Mouse (Mus musculus): Measurements from ENCODE around the gene Cdh4.

Cdh4 gene

DNA sequence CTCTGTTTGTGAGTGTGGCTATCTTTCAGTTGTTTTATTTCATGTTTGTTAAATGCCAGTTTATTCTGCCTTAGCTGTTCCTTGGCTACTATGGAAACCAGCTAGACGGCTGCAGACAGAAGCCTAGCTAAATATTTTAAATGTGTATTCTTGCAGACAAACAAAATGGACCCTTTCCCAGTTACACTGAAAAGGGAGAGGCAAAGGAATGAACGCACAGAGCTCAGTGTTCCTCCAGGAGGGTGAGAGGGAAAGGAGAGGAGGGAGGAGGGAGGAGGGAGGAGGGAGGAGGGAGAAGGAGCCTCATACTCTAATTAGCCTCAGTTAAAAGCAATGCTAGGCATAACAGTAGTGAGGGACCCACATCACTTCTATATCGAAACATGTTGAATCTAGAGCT is 348.5 kb downstream of the Cdh4 start:
- DNase-seq (ENCODE audit: low spot score in 2 of 2) = no peak

DNA sequence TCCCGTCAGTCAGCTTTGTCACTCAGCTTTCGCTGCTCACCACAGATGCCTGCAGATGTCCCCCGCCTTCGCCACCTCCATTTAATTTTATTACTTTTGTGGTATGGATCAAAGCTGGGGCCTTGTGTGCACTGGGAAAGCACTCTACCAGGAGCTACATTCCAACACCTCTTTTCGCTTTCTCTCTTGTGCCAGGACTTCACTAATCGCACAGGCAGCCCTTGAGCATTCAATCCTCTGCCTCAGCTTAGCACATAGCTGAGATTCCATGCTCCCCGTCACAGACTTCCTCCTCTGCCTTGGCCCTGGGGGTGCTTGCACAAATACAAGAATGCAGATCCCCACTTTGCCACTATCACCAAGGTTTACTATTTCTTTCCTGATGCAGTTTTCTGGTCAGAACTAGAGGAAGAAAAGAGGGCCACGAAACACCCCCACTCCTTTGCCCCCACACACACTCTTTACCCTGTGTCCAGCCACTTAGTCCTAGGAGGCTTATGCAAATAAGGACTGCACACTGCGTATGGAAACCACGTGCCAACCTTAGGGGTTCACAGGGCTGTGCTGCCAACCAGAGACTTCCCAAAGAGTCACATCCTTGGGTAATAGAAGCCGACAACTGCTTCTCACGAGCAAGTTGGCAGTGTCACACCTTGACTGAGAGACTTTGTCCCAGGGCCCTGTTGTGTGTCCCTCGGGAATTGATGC is 350.3 kb downstream of the Cdh4 start:
- DNase-seq (ENCODE audit: low spot score in 2 of 2) = no peak

- no peak for DNase-seq (ENCODE audit: low spot score in 2 of 2)
These were observed 352.1 kb downstream of the Cdh4 start for GRCm38 (mm10) chr2:179794354-179794753.

- no peak for DNase-seq (ENCODE audit: low spot score in 2 of 2)
These were observed 353.2 kb downstream of the Cdh4 start for GRCm38 (mm10) chr2:179795452-179795851.

DNA sequence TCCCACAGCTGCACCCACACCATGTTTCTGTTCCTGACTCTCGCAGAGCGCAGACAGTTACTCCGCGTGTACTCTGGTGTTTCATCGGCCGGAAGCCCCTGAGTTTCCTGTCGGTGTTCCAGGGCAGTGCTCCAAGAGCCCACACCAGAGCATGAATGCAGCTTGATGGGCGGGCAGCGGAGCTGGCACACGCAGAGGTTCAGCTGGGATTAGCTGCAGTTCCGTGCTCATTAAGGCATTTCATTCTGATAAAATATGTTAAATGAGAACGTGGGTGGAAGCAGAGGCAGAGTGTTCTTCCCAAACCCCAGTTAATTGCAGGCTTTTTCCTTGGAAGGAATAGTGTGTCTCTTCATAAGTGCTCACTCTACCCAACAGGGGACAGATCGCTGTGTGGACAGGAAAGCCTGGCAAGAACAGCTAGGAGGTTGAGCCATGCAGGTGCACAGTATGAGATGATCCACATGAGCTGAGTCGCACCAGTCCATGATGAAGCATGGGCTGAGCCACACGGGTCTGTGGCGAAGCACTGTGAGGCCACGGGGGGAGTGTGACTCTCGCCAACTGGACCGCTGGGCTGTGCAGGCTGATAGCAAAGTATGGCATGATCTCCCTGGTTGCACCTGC is 357.8 kb downstream of the Cdh4 start:
- DNase-seq (ENCODE audit: low spot score in 2 of 2) = no peak

DNA sequence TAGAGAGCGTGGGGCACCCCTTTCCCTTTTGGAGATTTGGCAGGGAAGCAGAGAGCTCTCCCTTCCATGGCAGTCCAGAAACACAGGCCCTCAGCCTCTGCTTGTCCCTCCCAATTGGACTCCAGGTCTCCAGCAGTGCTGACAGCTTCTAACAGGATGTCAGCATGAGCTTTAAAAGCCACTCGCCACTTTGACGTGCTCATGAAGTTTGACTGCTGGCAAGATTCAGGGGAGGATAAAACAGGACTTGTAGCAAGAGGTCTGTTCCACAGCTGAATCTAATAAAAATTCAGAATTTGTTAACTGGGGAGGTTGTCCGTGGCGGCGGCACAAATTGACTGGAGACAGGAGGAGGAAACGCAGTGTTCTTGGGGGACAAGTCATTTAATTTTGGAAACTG is 358.8 kb downstream of the Cdh4 start:
- no peak for DNase-seq (ENCODE audit: low spot score in 2 of 2)

DNA sequence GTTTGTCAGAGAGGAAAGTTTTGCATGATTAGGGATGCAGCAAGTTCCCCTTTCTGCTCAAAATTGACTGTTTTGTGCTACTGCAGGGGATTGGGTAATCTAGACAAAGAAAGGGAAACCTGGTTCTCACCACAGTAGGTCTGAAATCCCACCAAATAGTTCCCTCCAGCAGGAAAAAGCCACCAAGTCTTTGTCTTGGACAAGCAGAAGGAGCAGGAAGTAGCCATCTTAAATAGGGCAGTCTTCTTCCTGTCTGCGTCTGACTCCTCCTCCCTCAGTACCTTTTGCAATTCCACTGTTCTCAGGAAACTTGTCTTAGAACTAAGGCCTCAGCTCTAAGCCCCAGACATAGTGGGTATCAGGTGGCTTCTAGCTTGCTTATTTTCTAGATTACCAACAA is 360.2 kb downstream of the Cdh4 start:
- DNase-seq (ENCODE audit: low spot score in 2 of 2) = no peak

DNA sequence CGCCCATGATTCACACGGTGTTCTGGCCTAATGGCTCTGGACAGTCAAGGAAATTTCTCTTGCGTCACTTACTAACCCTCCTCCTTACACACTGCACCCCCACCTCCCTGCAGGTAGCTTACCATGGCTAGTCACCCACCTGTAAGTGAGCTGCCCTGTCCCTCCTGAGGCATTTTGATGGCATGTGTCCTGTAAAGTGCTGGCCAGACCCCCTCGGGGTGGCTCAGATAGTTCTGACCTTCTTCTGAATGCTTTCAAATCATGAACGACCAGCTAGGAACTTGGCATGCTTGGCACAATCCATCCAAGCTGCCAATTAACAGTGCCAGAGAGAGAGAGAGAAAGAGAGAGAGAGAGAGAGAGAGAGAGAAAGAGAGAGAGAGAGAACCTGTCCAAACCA is 368.9 kb downstream of the Cdh4 start:
- no peak for DNase-seq (ENCODE audit: low spot score in 2 of 2)

DNA sequence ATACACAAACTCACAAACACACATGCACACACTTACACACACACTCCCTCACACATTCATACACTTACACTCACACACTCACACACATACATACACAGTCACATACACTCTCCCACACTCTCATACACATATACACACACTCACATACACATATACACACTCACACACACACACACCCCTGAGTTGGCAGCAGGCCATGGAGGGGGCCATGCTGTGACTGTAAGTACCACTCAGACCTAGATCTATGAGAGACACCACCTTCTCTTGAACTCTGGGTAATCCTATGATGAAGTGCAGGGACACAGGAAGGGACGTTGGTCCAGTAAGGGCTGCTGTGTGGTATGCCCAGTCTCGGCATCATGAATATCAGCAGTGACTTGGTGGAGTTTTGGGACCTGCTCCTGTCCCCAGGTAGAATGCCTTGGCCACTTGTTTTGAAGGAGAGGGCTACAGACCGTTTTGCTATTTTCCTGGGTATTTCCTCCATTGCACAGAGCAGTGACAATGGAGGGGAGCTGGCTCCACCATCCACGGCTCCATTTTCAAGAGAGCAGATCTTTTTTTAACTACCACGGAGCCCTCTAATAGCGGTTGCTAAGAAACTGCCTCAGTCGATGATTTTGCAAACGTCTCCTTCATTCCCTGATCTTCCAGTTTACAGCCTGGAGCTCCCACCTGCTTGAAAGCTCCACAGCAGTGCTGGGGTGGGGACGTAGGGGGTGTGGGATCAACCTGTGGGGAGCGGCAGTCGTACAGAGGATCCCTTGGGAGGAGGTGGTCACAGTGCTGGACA is 371.0 kb downstream of the Cdh4 start:
- no peak for DNase-seq (ENCODE audit: low spot score in 2 of 2)

DNA sequence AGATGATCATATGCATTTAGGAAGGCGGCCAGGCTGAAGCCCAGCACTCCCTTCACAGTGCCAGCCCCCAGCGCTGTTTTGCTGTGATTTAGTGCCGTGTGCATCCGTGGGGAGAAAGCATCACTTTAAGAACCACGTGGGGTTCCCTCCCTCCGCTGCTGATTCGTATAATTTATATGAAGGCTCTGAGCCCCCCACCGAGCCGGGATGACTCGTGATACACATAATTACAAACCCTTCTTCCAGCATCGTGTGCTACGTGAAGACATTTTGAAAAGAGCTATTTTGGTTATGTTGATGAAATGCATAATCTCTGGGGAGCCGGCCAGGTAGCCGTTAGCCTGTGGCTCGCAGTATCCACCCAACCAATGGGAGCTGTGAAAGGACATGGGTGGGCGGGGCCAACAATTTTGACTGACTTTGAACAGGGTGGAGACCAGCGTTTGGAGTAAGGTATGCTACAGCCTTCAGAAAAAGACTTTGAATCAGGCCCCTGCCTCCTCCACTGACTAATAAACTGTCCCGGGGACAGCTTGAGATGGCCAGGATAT is 382.6 kb downstream of the Cdh4 start:
- DNase-seq (ENCODE audit: low spot score in 2 of 2) = no peak

- DNase-seq (ENCODE audit: low spot score in 2 of 2) = no peak
These were observed 386.7 kb downstream of the Cdh4 start for GRCm38 (mm10) chr2:179828968-179829367.

DNA sequence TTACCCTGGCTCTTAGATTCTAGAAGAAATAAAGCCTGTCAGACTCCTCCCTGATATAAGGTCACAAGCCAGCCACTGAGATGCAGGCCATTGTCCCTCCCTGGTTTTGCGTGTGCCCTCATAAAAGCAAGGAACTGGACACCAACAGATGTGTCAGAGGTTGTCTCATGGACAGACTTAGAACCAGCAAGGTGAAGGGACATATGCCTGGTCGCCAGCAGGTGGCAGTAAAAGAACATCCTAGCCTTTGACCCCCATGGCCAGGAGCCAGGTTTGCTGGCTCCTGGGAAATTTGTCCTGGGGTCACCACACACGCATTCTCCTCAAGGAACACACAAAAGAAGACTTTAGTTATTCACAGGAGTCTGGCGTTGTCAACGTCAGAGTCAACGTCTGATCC is 387.7 kb downstream of the Cdh4 start:
- no peak for DNase-seq (ENCODE audit: low spot score in 2 of 2)

- no peak for DNase-seq (ENCODE audit: low spot score in 2 of 2)
These were observed 392.7 kb downstream of the Cdh4 start for GRCm38 (mm10) chr2:179834892-179835291.

DNA sequence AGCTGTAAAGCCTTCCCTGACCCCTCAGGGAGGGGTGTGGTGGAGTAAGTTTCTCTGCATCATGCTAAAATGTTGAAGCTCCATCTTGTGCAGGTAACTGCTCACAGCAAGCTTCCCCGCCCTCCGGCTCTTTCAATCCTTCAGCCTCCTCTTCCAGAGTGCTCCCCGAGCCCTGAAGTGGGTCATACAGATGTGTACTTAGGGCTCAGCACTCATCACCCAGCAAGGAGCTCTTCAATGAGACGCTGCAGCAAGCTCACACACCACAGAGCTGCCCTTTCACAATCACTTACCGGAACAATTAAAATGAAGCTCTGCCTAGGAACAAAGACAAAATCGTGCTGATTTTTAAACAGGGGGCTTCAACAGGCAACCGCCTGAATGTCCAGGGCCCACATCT is 393.3 kb downstream of the Cdh4 start:
- no peak for DNase-seq (ENCODE audit: low spot score in 2 of 2)

DNA sequence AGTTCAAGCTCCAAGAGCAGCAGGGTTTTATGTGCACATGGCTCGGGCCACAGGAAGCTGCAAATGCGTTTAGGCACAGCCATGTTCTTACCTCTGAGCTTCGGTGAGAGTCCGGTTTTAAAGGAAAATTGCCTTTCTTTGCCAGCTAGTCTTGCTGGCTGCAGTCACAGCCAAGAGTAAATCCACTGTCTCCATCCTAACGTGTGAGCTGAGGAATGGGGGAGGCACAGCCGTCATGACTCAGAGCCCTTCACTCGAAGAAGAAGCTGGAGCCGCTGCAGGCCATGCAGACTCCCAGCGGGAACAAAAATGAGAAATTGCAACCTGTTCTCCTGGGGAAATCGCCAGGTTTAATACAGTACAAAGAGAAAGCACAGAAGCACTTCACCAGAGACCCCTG is 395.0 kb downstream of the Cdh4 start:
- no peak for DNase-seq (ENCODE audit: low spot score in 2 of 2)

DNA sequence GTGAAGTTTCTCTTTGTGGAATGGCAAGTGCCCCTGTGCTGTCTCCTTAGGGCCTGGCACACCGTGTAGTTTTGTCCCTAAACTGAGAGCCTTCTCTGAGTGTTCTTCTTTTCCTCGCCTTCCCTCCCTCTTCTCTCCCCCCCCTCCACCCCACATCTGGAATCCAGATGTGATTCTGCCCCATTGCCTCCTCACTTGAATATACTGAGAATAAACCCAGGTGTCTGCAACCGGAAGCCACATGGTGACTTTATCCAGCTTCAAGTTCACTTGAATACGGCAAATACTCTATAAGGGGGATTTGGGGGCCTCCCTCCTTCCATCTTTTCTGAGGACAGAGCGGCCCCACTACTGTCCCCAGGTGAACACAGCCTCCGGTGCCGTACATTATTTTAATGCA is 395.8 kb downstream of the Cdh4 start:
- no peak for DNase-seq (ENCODE audit: low spot score in 2 of 2)

GRCm38 (mm10) chr2:179842610-179843389 is 400.6 kb downstream of the Cdh4 start:
- no peak for DNase-seq (ENCODE audit: low spot score in 2 of 2)

- DNase-seq (ENCODE audit: low spot score in 2 of 2) = no peak
These were observed 407.5 kb downstream of the Cdh4 start for GRCm38 (mm10) chr2:179849732-179850131.

DNA sequence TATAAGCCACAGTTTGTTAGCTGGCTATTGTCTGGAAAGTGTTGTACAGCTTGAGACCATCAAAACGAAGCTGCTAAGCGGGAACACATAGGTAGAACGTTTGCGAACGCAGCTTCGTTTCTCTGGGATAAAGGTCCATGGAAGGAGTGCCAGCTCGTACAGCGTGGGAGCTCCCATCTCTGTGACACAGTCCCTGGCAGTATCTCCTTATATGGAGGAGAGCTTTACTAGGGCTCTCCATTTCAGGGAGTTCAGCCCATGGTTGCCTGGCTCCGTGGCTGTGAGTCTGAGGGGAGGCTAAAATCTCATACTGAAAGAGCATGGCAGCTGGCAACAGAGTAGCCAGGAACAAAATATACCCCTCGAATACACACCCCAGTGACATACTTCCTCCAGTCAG is 409.9 kb downstream of the Cdh4 start:
- DNase-seq (ENCODE audit: low spot score in 2 of 2) = no peak

- DNase-seq (ENCODE audit: low spot score in 2 of 2) = no peak
These were observed 410.6 kb downstream of the Cdh4 start for GRCm38 (mm10) chr2:179852862-179853261.

- DNase-seq (ENCODE audit: low spot score in 2 of 2) = no peak
These were observed 411.7 kb downstream of the Cdh4 start for GRCm38 (mm10) chr2:179853892-179854291.

GRCm38 (mm10) chr2:179857086-179857485 is 414.9 kb downstream of the Cdh4 start:
- no peak for DNase-seq (ENCODE audit: low spot score in 2 of 2)
